Mouse (Mus musculus) ZHBTc4 (cell line): ENCODE results near the gene Rps27a.
"Not testable (repeated sequence)": the region's sequence is repeated elsewhere in the genome, so short reads cannot be mapped to it uniquely, and the experiment has no call there.

Experiments used
- DNase-seq: peaks from one replicate; pipeline ENCODE4 v3.0.0-alpha.2; 2011; ENCODE audit warnings: low read depth, low spot score

Rps27a gene

DNA sequence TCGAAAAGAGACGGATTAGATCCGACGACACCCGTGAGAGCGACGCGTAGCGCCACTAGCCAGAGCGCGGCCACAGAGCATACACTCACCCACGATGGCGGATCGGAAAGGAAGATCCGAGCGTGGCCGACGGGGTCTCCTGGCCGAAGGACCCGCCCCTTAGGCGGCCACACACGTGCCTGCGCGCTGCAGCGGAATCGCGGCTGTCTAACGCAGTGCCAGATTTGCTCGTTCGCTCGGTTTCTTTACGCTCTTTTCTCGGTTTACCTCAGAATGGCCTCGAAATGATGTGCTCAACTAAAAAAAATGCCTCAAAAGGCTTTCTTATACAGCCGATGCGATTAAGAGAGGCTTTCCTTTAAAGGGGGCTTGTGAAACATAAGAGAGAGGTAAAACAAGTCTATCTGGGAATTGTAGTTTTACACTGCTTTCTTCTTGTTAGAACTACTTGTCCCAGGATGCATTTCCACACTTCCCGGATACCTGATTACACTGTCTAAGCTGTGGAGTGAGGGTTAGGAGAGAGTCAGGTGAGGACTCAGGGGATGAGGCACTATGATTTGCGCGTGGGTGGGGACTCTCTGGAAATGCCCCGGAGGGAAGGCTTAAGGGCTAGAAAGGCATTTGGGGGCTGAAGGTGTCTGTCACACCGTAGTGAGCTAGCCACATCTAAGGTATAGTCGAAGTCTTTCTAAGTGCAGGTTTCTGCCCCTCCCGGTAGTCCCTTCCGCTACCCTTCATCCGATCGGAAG, at the start of gene Rps27a, which contains the start of gene Clhc1:
TSS of gene Rps27a (minus strand) at position 358 of the 752 bp plus-strand sequence.
TSS of gene Clhc1 (plus strand) at position 199 of the 752 bp plus-strand sequence.
- peak; percentile 93 for DNase-seq

GRCm38 (mm10) chr11:29597159-29597558, 49.2 kb upstream of the Rps27a start:
- peak; percentile 94 for DNase-seq

- peak; percentile 23 for DNase-seq
Measured at GRCm38 (mm10) chr11:29595217-29595616, 47.3 kb upstream of the Rps27a start.

- DNase-seq = peak; percentile 15
Measured at GRCm38 (mm10) chr11:29579610-29580009, 31.7 kb upstream of the Rps27a start.

DNA sequence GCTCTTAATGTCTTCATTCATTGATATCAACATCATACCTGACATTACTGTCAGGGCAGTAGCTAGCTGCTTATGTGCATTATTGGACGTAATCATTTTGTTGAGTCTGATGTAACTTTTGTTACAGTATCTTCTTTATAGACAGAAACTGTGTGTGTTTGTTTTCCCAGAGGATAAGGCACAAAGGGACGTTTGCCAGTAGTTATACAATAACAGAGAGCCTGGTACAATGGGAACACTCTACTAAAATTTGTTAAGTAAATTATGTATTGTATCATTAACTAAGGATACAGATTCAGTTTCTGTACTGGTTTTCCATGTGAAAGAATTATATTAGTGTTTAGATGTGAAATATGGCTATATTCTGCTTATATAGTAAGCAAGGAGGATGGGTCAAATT, 24.7 kb upstream of the Rps27a start:
- DNase-seq = no peak

- no peak for DNase-seq
Measured at GRCm38 (mm10) chr11:29571536-29571935, 23.6 kb upstream of the Rps27a start.

DNA sequence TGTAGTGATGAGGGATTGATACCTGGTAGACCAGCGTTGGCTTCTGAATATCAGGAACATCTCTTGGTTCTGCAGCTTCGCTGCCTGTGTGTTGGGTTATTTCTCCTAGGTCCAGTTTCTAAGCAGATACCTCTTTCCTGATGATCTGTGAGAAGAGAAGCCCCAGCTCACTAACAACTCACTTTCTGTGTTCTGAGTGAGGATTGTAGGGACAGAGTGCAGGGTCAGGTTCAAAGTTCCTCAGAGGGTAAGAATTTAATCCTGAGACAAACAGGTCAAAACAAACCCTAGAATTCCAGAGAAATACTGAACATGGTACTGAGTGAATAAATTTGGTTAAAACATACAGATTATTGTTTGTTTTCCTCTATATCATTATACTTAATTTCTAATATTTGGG, 15.5 kb upstream of the Rps27a start:
- DNase-seq = no peak

GRCm38 (mm10) chr11:29560990-29561389, 13.1 kb upstream of the Rps27a start:
- no peak for DNase-seq

GRCm38 (mm10) chr11:29560452-29560851, 12.5 kb upstream of the Rps27a start:
- no peak for DNase-seq

- no peak for DNase-seq
Measured at GRCm38 (mm10) chr11:29549425-29549778, 1.5 kb upstream of the Rps27a start.

- no peak for DNase-seq
Measured at GRCm38 (mm10) chr11:29548504-29549424, 855 bp upstream of the Rps27a start.

DNA sequence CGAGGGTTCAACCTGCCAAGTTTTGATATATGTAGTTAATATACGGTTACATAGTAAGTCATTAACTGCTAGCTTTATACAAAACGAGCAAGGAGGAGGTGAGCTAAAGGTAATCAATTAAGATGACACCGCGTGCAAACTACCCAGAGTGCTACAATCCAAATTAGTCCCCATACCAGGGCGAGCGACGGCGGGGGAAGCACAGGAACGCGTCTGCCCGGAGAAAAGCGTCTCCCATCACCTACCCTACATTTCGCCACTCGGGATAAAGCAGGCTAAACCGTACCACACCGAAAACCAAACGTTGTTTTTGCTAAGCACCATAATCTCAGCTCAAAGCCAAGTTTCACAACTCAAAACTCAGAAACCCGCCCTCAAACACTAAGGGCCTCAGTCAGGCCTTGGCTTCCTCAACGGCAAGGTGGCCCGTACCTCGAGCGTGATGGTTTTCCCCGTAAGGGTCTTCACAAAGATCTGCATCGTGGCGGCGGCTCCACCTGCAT, 609 bp downstream of the Rps27a start:
- DNase-seq = no peak

- no peak for DNase-seq
Measured at GRCm38 (mm10) chr11:29546762-29547161, 1.1 kb downstream of the Rps27a start.

DNA sequence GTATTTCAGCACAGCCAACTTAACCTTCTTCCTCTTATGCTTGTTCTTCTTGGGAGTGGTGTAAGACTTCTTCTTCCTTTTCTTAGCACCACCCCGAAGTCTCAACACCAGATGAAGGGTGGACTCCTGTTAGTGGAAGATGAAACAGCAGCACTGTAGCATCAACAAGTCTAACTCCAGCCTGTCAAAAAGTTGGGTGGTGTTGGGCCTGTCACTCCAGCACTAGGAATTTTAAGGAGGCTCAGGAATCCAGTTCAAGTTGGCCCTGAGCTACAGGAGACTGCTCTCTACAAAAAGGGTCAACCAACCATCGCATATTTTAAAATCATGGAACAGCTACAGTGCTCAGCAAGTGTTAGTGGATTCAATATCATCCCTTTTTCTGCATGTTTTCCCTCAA, 1.6 kb downstream of the Rps27a start:
- DNase-seq = peak; percentile 51

- DNase-seq = not testable (repeated sequence)
Measured at GRCm38 (mm10) chr11:29545150-29545752, 2.7 kb downstream of the Rps27a start.

GRCm38 (mm10) chr11:29544225-29544945, 3.5 kb downstream of the Rps27a start:
- DNase-seq = no peak

- no peak for DNase-seq
Measured at GRCm38 (mm10) chr11:29538201-29538600, 9.7 kb downstream of the Rps27a start.

DNA sequence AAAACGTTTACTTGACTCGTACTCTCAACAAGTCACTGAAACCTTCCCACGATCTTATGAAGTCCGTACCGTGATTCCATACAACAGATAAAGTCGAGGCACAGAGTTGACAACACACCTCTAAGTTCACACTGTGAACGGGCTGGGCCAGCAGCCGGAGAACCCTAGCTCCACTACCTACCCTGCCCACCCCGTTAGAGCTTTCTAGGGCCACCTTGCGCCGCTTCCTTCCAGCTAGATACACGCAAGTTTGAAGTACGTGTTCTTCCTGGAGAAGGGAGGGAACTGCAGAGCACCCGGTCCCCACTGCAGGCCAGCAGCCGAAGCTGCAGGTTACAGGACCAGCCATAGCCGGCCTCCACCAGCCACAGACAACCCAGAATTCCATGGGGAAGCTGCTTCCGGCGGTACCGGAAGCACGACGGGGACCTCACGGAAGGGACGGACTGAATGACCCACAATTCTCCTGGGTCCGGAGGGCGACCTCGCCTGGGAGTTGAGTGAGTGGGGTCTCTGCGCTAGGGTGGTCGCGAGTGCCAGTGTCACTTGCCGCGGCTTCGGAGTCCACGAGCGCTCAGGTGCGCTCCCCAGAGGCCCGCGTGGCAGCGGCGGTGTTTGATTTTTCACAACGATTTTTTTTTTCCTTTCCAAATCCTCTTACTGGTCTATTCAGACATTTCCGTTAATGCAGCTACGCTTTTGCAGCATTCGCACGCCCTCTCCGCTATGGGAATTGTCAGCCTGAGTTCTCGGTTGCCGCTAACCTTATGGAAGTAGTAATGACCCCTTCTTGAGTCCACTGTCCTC, 21.7 kb downstream of the Rps27a start, which contains the start of gene Mtif2:
TSS of gene Mtif2 (plus strand) at position 421 of the 807 bp plus-strand sequence.
- peak; percentile 96 for DNase-seq

DNA sequence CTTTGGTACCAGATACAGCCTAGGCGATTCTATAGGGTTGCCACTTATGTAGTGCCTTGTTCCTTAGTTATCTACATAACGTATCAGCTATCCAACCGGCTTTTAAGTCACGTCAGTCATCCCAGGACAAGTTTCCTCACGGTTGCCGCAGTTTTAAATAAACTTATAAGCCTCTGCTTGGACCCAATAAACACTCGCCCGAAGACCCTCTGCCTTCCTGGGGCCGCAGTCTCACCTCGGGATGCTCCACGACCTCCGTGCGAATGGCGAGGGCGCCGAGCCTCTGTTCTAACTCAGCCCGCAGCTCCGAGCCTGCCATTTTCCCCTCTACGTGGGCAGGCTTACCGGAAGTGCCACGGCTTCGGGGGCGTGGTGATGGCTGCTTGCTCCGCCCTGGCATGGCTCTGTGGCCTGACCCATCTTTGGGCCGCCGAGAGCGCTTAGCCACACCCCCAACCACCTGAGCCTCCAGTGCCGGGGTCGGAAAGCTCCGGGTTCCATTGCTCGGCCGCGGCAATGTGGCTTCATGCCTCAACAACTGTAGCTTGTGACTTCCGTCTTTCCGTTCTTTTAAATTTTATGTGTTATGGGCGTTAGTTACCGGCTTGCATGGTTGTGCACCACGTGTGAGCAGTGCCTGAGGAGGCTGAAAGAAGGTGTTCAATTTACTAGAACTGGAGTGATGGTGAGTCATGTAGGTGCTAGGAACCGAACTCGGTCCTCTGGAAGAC, 33.1 kb downstream of the Rps27a start, which contains the start of gene Prorsd1:
TSS of gene Prorsd1 (minus strand) at position 352 of the 731 bp plus-strand sequence.
- DNase-seq = peak; percentile 98

DNA sequence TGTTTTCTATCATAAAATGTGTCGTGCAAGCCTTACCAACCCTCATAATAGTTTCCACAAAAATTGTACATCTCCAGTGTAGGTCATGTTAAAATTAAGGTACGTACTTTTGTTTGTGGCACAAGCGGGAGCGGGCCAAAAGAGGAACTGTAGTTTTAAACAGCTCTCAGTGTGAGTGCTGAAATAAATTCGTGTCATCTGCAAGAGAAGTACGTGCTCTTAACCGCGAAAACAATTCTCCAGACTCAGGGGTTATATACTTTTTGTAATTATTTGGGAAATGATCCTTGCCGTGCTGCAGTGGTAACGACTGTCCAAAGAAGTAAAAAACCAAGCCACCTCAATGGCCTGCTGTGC, 33.6 kb downstream of the Rps27a start:
- peak; percentile 10 for DNase-seq
